Mouse (Mus musculus) inflammation-experienced regulatory T-cells, adult 16 weeks (primary cell): ENCODE measurements around the gene Ugt1a2. TPM values are rescaled to one million over a fixed set of nuclear protein-coding genes. Genes with fewer than 3 reads are reported as not detected.

Source experiments
- polyA plus RNA-seq: library from polyadenylated mRNA; unstranded; fragments of 100-300 nt; shearing (Covaris generic); gene quantifications from one replicate; pipeline ENCODE4 v1.2.1, GENCODE M21; 2017

Gene Ugt1a2
- polyA plus RNA-seq = not detected

GRCm38 (mm10) chr1:88200456-88200855 lies at the start of gene Ugt1a2:
Gene Ugt1a2 (plus strand): TSS chr1:88200601.

GRCm38 (mm10) chr1:88165711-88166110 lies 34.7 kb upstream of the Ugt1a2 start, which contains the start of gene Ugt1a5:
Gene Ugt1a5 (plus strand): TSS chr1:88166012.

GRCm38 (mm10) chr1:88205294-88205922 lies 5.0 kb downstream of the Ugt1a2 start, which contains the start of gene Dnajb3:
Gene Dnajb3 (minus strand): TSS chr1:88205782.

GRCm38 (mm10) chr1:88211812-88212211 lies 11.4 kb downstream of the Ugt1a2 start, which contains the start of gene Ugt1a1:
Gene Ugt1a1 (plus strand): TSS chr1:88211959.

DNA sequence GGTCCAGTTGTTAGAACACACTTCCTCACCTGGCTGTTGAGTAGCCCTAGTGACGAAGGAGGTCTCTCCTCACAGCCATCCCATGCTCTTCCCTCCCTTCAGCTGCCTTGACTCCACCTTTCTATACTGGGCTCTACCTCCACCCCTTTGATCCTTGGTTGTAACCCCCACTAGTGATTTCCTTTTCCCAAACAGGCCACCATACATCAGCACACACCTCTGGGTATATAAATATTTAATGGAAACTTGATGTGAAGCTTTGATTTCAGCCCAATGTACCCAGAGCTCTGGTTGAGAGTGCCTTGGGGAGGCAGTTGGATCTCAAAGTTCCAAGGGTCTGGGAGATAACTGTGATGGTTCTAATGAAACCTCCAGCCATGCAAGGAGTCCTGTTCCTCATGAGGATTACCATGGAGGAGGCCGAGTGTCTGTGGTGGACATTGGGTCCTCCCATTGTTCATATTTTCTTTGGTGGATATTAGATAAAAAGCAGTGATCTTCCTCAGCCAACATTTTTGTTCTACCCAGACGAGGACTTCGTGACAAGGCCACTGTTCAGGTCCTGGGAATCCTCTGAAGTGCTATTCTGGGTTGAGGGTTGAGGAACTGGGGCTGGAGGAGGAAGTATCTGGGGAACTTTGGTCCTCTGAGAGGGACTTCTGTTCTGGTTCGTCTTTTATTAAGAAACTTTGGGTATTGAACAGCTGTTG lies 26.4 kb downstream of the Ugt1a2 start, which contains the start of gene Mroh2a:
Gene Mroh2a (plus strand): TSS at position 317 of the 710 bp plus-strand sequence.

Other genes starting within 250 kb of the Ugt1a2 start
- gene Usp40, start 192.1 kb upstream of the Ugt1a2 start, polyA plus RNA-seq = 27.2 TPM
- gene Ugt1a10, start 145.2 kb upstream of the Ugt1a2 start, polyA plus RNA-seq = not detected
- gene Ugt1a9, start 129.8 kb upstream of the Ugt1a2 start, polyA plus RNA-seq = not detected
- not detected for gene Ugt1a8, start 112.8 kb upstream of the Ugt1a2 start, polyA plus RNA-seq
- gene Ugt1a7c, start 105.5 kb upstream of the Ugt1a2 start, polyA plus RNA-seq = 0.89 TPM
- gene Ugt1a6b, start 97.3 kb upstream of the Ugt1a2 start, polyA plus RNA-seq = 0.46 TPM
- gene Ugt1a6a, start 65.8 kb upstream of the Ugt1a2 start, polyA plus RNA-seq = 0.45 TPM
- gene Ugt1a5, start 34.6 kb upstream of the Ugt1a2 start, polyA plus RNA-seq = not detected
- 0.94 TPM for gene Dnajb3, start 5.2 kb downstream of the Ugt1a2 start, polyA plus RNA-seq
- not detected for gene Ugt1a1, start 11.4 kb downstream of the Ugt1a2 start, polyA plus RNA-seq
- 1.00 TPM for gene Mroh2a, start 26.4 kb downstream of the Ugt1a2 start, polyA plus RNA-seq
- 121 TPM for gene Hjurp, start 77.0 kb downstream of the Ugt1a2 start, polyA plus RNA-seq
- not detected for gene Trpm8, start 77.1 kb downstream of the Ugt1a2 start, polyA plus RNA-seq
- gene Spp2, start 206.4 kb downstream of the Ugt1a2 start, polyA plus RNA-seq = not detected